Mouse (Mus musculus): ENCODE measurements around the gene 4933405L10Rik. TPM values are rescaled to one million over a fixed set of nuclear protein-coding genes. Genes with fewer than 3 reads are reported as not detected.

The 4933405L10Rik gene
- total and polyA plus RNA-seq, 3 experiments, result 0.25 TPM; not detected in 2

- no peaks in the 10 kb centered on the region for H3K4me1 ChIP-seq (ENCODE audit: control insufficient read depth in 1 of 2, insufficient read depth in 2 of 2)
- H3K9me3 ChIP-seq (replicated peaks; ENCODE audit: low read length), result no peaks in the 10 kb centered on the region
- no peaks in the 10 kb centered on the region for H3K79me2 ChIP-seq (replicated peaks; ENCODE audit: control insufficient read depth, extremely low read depth, insufficient read depth, poor library complexity, severe bottlenecking)
- no peak overlapping the region for H3K4me2 ChIP-seq (ENCODE audit: insufficient read depth, low read depth, poor library complexity, severe bottlenecking)
- H3K27me3 ChIP-seq (replicated peaks), result no peaks in the 10 kb centered on the region
- peaks cover 0 to 21% of the 10 kb centered on the region in 2 experiments for H3K36me3 ChIP-seq (replicated peaks in 1 of 2; ENCODE audit: control insufficient read depth in 1 of 2, insufficient read depth in 1 of 2, low read length in 1 of 2)
- DNase-seq (ENCODE audit: extremely low read depth), result no peak
- dilution Hi-C loops (cut with MboI; ENCODE audit: extremely low pct_ligation_motif_present, extremely low pct_unique_long_range_greater_than_20kb, low sequenced_read_pairs) (no loop called here), in situ Hi-C loops (cut with MboI; ENCODE audit: low pct_ligation_motif_present, low pct_unique_long_range_greater_than_20kb, low sequenced_read_pairs) (loop anchor here (25.0 kb wide), 1 partner anchor 318 kb away; no protein-coding TSS in a partner anchor)
- no peak overlapping the region for H3K4me3 ChIP-seq (replicated peaks in 1 of 3; ENCODE audit: low read depth in 2 of 3, low read length in 2 of 3, poor library complexity in 1 of 3)
- TF ChIP-seq USF1 (IDR thresholded peaks at IDR 0.05; ENCODE audit: low read depth, low read length), result no peak
- no peak for TF ChIP-seq ELF1 (IDR thresholded peaks at IDR 0.05; ENCODE audit: low read depth, low read length)
- no peak for TF ChIP-seq MEF2A (IDR thresholded peaks at IDR 0.05; ENCODE audit: borderline replicate concordance, low read depth, low read length)
- TF ChIP-seq ZMIZ1 (IDR thresholded peaks at IDR 0.05; ENCODE audit: low read depth, low read length), result no peak
- no peak for TF ChIP-seq IRF4 (IDR thresholded peaks at IDR 0.05; ENCODE audit: low read depth, low read length)
- TF ChIP-seq RAD21 (IDR thresholded peaks at IDR 0.05; ENCODE audit: low read depth, low read length), result no peak
- TF ChIP-seq JUND (conservative IDR thresholded peaks at IDR 0.05; ENCODE audit: low read depth, low read length), result no peak
- TF ChIP-seq RCOR1 (conservative IDR thresholded peaks at IDR 0.05; ENCODE audit: low read depth, low read length), result no peak
- no peak for TF ChIP-seq E2F4 (IDR thresholded peaks at IDR 0.05; ENCODE audit: insufficient replicate concordance, low read depth, low read length)
- no peak for TF ChIP-seq POLR2A (IDR thresholded peaks at IDR 0.05; ENCODE audit: low read depth, low read length)
- TF ChIP-seq GABPA (IDR thresholded peaks at IDR 0.05; ENCODE audit: insufficient replicate concordance, low read depth, low read length), result no peak
- no peak for TF ChIP-seq NELFE (IDR thresholded peaks at IDR 0.05; ENCODE audit: low read depth, low read length)
- no peak for TF ChIP-seq SMC3 (IDR thresholded peaks at IDR 0.05; ENCODE audit: low read depth, low read length)
- no peak overlapping the region for H3K27ac ChIP-seq (ENCODE audit: insufficient read depth, low read depth)
- no peak overlapping the region for H3K9ac ChIP-seq (ENCODE audit: insufficient read depth, low read depth)
These were observed 12.2 kb downstream of the 4933405L10Rik start for GRCm38 (mm10) chr8:105719637-105720036.

- dilution Hi-C loops (cut with MboI; ENCODE audit: extremely low pct_ligation_motif_present, extremely low pct_unique_long_range_greater_than_20kb, low sequenced_read_pairs) (no loop called here), in situ Hi-C loops (cut with MboI; ENCODE audit: low pct_ligation_motif_present, low pct_unique_long_range_greater_than_20kb, low sequenced_read_pairs) (loop anchor here (25.0 kb wide), 1 partner anchor 314 kb away; no protein-coding TSS in a partner anchor)
- Histone ChIP-seq H3K4me1 (ENCODE audit: control insufficient read depth in 1 of 2, insufficient read depth in 2 of 2) (no peaks in the 10 kb centered on the region), H3K4me3 (replicated peaks in 1 of 3; ENCODE audit: low read depth in 2 of 3, low read length in 2 of 3, poor library complexity in 1 of 3) (no peak overlapping the region), H3K4me2 (ENCODE audit: insufficient read depth, low read depth, poor library complexity, severe bottlenecking) (no peak overlapping the region), H3K27me3 (replicated peaks) (no peaks in the 10 kb centered on the region), H3K79me2 (replicated peaks; ENCODE audit: control insufficient read depth, extremely low read depth, insufficient read depth, poor library complexity, severe bottlenecking) (no peaks in the 10 kb centered on the region), H3K27ac (ENCODE audit: insufficient read depth, low read depth) (no peak overlapping the region), H3K9ac (ENCODE audit: insufficient read depth, low read depth) (no peak overlapping the region), H3K36me3 (replicated peaks in 1 of 2; ENCODE audit: control insufficient read depth in 1 of 2, insufficient read depth in 1 of 2, low read length in 1 of 2) (peaks cover 3 to 26% of the 10 kb centered on the region in 2 experiments), H3K9me3 (replicated peaks; ENCODE audit: low read length) (no peaks in the 10 kb centered on the region)
- TF ChIP-seq MYC (IDR thresholded peaks at IDR 0.05; ENCODE audit: low read depth, low read length), result no peak
- no peak for TF ChIP-seq POLR2AphosphoS2 (IDR thresholded peaks at IDR 0.05; ENCODE audit: low read depth, low read length)
- TF ChIP-seq MEF2A (IDR thresholded peaks at IDR 0.05; ENCODE audit: borderline replicate concordance, low read depth, low read length), result no peak
- TF ChIP-seq MAX (IDR thresholded peaks at IDR 0.05; ENCODE audit: low read length), result no peak
- TF ChIP-seq ZKSCAN1 (IDR thresholded peaks at IDR 0.05; ENCODE audit: borderline replicate concordance, low read depth, low read length), result no peak
- no peak for TF ChIP-seq POLR2A (IDR thresholded peaks at IDR 0.05; ENCODE audit: low read depth, low read length)
- no peak for TF ChIP-seq NELFE (IDR thresholded peaks at IDR 0.05; ENCODE audit: low read depth, low read length)
- no peak for TF ChIP-seq UBTF (IDR thresholded peaks at IDR 0.05; ENCODE audit: low read depth, low read length)
- no peak for TF ChIP-seq CTCF (conservative IDR thresholded peaks at IDR 0.05 in 1 of 2, IDR thresholded peaks at IDR 0.05 in 1 of 2; ENCODE audit: low read depth in 2 of 2, low read length in 2 of 2)
- no peak for TF ChIP-seq GABPA (IDR thresholded peaks at IDR 0.05; ENCODE audit: insufficient replicate concordance, low read depth, low read length)
- TF ChIP-seq SIN3A (IDR thresholded peaks at IDR 0.05; ENCODE audit: low read length), result no peak
- TF ChIP-seq E2F4 (IDR thresholded peaks at IDR 0.05; ENCODE audit: insufficient replicate concordance, low read depth, low read length), result no peak
- no peak for TF ChIP-seq BHLHE40 (IDR thresholded peaks at IDR 0.05; ENCODE audit: low read depth, low read length)
- TF ChIP-seq TCF12 (IDR thresholded peaks at IDR 0.05; ENCODE audit: low read depth, low read length), result no peak
- TF ChIP-seq USF2 (conservative IDR thresholded peaks at IDR 0.05; ENCODE audit: low read depth, low read length), result no peak
- DNase-seq (ENCODE audit: extremely low read depth), result no peak
These were observed 15.4 kb downstream of the 4933405L10Rik start for GRCm38 (mm10) chr8:105722861-105723260.

Measured in CH12.LX (cell line).